ENCODE assay signal across 8 mouse cellular contexts in the genomic region with DNA sequence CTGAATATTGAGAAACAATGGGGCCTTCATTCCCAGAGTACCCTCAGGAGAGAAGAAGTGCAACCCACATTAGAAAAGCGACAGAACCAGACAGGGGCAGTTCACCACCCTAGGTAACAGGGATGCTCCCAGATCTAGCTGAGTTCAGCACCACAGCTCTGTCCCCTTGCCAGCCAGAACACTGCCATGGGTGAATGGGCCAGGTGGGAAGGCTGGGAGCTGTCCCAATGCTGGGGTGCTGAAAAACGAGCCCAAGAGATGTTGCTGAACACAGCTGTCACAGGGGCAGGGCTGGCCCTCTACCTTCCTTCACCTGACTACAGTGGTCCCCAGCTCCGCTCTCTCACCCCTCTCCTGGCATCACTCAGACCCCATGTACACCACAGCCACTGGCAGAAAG.
DNase-seq lines count a peak whose midpoint lies in the region; ATAC-seq and TF ChIP-seq lines count a peak whose summit lies in the region.

No protein-coding gene starts in this region.

- no peaks in the 10 kb centered on the region for H3K79me3 ChIP-seq in C2C12 (ENCODE audit: low read depth)

- no peak for TF ChIP-seq EP300 in liver, postnatal 0 days (IDR thresholded peaks at IDR 0.05; ENCODE audit: low read depth)

- ATAC-seq in liver, postnatal 0 days = no peak
- ATAC-seq in erythroid progenitor cell, adult 5-6 weeks (replicated peaks; ENCODE audit: low FRiP score, poor library complexity, severe bottlenecking) = no peak
- ATAC-seq in frontal cortex, adult (ENCODE audit: low TSS enrichment) = no peak

- no peak overlapping the region for H3K9ac ChIP-seq in liver, postnatal 0 days (replicated peaks)

- no peaks in the 10 kb centered on the region for H3K4me1 ChIP-seq in liver, postnatal 0 days (ENCODE audit: insufficient read depth)

- no peak for TF ChIP-seq CTCF in C2C12 (IDR thresholded peaks at IDR 0.05; ENCODE audit: control insufficient read depth, insufficient read depth, insufficient read length)
- TF ChIP-seq CTCF in liver, postnatal 0 days (IDR thresholded peaks at IDR 0.05; ENCODE audit: low read depth) = no peak

- H3K36me3 ChIP-seq in C2C12 (ENCODE audit: control insufficient read depth, insufficient read depth) = no peaks in the 10 kb centered on the region
- H3K36me3 ChIP-seq in liver, postnatal 0 days (replicated peaks; ENCODE audit: insufficient read depth, low read length) = no peaks in the 10 kb centered on the region

- H3K27me3 ChIP-seq in C2C12 (ENCODE audit: control insufficient read depth, insufficient read depth, insufficient read length) = peaks cover 16% of the 10 kb centered on the region
- no peaks in the 10 kb centered on the region for H3K27me3 ChIP-seq in liver, postnatal 0 days (ENCODE audit: insufficient read depth, low read length)

- no peak overlapping the region for H3ac ChIP-seq in C2C12 (ENCODE audit: control insufficient read depth, insufficient read length, low read depth)

- no peak overlapping the region for H3K4me2 ChIP-seq in liver, postnatal 0 days (ENCODE audit: low read depth, low read length)

- no peak overlapping the region for H3K27ac ChIP-seq in liver, postnatal 0 days (ENCODE audit: low read depth)

- no peaks in the 10 kb centered on the region for H3K9me3 ChIP-seq in liver, postnatal 0 days (ENCODE audit: low read length)

- DNase-seq in gastrocnemius, postnatal 10 days = peak; percentile 30
- no peak for DNase-seq in gastrocnemius, adult 8-10 months (ENCODE audit: low spot score in 2 of 2)
- peak; percentile 84 for DNase-seq in embryo, embryonic 10 days (ENCODE audit: low spot score)
- DNase-seq in liver, postnatal 0 days = peak; percentile 59
- no peak for DNase-seq in right cerebral cortex, adult 18-20 months

- H3K79me2 ChIP-seq in C2C12 (ENCODE audit: control insufficient read depth, insufficient read depth) = no peaks in the 10 kb centered on the region

- 17% methylated on average over 3 of the region's 3 CpGs for WGBS in liver, postnatal 0 days (ENCODE audit: insufficient replicate concordance)

- H3K4me3 ChIP-seq in C2C12 (ENCODE audit: insufficient read depth, poor library complexity, severe bottlenecking) = no peak overlapping the region
- H3K4me3 ChIP-seq in liver, postnatal 0 days (ENCODE audit: low read depth, low read length) = no peak overlapping the region

TF ChIP-seq in C2C12, 6 proteins besides CTCF, POLR2A, EP300 and RAD21:
- TF ChIP-seq MYOD1 (IDR thresholded peaks at IDR 0.05; ENCODE audit: control insufficient read depth, insufficient read length, low read depth) = peak; percentile 36
- TF ChIP-seq USF1 (IDR thresholded peaks at IDR 0.05; ENCODE audit: low read depth) = no peak
- TF ChIP-seq CEBPB (IDR thresholded peaks at IDR 0.05; ENCODE audit: low read depth) = no peak
- TF ChIP-seq MAX (IDR thresholded peaks at IDR 0.05) = peak; percentile 79
- no peak for TF ChIP-seq FOSL1 (IDR thresholded peaks at IDR 0.05; ENCODE audit: insufficient read depth, low read length, poor library complexity, severe bottlenecking)
- no peak for TF ChIP-seq MYOG (IDR thresholded peaks at IDR 0.05; ENCODE audit: control insufficient read depth, extremely low read depth, insufficient read length)

Comparison
In these comparisons a context has a peak if more than half of its experiments do, and no peak if none do; other contexts are left out.
1. DNase-seq: peak in gastrocnemius, postnatal 10 days (single experiment), embryo, embryonic 10 days (single experiment) and liver, postnatal 0 days (single experiment); none in gastrocnemius, adult 8-10 months (0 of 2) and right cerebral cortex, adult 18-20 months (single experiment).